Mouse (Mus musculus) adipocyte (in vitro differentiated cells): ENCODE measurements at regions not wholly inside any gene's neighbourhood (a gene's known extent, or its start where the extent isn't known, plus 50 kb on each side); places are given as distances from the start of the nearest gene placed in this dataset.

Source experiments
- DNase-seq: peaks from one replicate; pipeline ENCODE4 v3.0.0-alpha.2; 2016; ENCODE audit warnings: low spot score

DNA sequence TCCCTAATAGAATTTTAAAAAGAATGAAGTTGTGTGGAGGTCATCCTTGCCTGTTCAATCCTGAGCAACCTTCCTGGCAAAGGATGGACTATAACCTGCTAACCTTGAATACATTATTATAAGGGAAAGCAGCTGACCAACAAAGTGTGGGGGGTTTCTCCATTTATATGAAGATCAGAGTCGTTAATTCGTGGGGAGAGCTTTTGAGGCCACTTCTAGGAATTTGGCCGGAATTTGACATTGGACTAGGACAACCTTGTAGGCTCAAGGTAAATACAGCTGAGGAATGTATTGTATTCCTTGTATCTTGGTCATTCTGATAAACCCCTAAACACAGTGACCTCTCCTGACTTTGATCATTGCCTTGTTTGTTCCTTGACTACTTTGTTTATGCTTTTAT is 56.9 kb downstream of the Klf4 start:
- no peak for DNase-seq

DNA sequence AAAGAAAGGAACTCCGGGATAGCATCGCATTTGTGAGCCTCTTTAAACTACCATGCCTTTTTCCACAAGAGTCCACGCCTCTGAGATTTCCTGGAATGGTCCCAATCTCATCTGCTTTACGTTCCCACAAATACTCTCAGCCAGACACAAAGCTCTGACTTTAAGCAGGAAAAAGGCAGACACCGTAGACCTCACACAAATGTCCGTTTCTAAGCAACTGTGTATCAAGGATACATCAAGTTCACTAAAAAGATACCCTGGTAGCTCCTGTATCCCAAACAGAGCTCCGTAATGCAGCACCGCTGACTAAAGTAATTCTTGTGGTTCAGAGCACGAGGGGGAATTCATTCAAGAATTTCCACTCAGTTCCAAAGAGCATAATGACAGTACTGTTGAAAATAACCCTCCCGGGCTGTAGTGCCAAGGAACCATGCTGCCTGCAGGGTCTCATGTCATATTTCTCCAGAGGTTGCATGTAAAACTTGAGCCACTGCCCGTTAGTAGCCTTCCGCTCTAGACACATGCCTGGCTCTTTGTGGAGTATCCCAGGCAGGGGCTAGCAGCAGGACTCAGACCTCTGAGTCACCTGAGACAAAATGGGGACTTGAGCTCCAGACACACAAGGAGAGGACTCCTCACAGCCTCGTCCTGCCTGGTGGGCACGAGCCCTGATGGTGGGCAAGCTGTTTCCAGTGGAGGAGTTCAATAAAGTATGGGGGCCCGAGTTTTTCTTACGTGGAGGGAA is 58.0 kb downstream of the Klf4 start:
- no peak for DNase-seq

DNA sequence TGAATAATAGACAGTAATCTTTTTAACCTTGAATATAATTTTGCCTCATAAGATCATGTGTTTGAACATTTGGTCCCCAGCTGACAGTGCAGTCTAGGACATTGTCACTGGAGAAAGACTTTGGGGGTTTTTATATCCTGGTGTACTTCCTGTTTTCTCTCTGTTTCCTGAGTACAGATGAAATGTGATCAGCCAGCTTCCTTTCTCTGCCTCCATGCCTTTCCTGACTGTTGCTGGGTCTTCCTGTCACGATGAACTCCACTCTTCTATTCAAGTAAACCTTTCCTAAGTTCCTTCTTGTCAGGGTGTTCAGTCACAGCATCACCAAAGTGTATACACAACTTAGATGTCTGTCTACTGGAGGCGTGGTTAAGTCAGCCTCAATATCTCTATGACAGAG is 59.6 kb downstream of the Klf4 start:
- no peak for DNase-seq

DNA sequence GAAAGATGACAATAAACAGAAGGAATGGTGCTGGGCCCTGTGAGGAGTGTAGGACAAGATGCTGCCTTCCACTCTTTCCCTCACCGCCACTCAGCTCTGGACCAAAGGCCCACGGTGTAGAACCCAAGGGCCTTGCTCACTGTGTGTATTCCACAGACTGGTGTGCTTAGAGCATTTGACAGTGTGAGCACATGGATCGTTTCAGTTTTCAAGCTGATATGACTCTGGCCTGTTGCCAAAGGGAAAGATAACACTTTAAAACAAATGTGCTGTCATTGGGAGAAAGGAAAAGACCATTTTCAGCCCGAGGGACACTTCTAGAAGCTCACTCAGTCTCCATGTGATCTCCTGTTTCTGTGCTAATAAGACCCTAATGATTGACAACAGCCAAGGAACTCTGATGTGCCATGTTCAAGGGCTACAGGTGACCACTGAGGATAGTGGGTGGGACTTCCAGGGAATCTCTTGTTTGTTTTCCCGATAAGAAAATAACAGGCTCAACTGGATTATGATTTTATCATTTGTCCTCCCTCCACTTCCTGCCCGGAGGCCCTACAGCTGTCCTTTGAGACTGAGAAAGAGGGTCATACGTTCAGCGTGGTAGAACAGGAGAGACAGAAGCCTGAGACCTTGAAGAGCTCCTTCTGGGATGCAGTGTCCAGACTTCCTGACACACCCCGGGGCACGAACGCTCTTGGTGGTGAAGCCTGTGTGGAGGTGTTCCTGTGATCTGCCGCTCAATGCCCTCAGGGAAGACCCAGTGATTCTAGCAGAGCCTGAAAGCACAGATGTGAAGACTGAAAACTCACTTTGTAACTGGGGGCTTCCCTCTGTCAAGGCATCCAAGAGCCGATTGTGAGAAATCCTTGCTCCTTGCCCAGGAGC is 61.2 kb downstream of the Klf4 start:
- DNase-seq = no peak

DNA sequence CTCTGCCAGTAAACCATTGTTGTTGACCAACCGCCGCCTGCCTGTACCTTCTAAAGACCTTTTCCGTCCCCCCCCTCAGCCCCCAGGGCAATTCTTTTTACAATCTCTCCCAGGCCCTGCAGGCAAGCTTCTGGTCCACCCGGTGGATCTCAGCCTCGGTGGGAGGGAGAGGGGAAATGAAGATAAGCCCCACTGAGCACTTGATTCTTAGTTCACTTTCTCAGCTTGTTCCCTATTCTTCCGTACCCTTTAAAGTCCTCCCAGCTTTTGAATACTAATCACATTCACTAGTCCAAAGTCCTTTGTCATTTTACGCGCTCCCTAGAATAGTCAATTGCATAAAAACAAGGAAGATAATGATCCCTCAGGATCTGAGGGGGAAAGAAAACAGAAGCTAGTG is 68.1 kb downstream of the Klf4 start:
- DNase-seq = no peak

DNA sequence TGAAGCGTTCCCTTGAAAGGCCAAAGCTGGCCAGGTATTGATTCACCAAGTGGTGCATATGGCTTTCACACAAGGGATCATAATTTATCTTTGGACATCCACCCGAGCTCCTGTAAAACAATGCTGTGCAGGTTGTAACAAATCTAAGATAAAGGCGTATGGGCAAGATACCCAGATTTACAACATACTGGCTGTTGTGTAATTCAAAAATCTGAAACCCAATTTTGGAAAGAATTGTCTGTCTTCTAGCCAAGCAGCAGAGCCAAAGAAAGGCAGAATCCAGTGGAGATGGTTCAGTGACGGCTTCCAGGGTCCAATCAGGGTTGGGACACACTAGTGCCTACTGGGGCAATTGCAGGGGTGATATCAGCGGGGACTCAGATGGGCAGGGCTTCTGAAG is 70.3 kb downstream of the Klf4 start:
- DNase-seq = peak; percentile 54

DNA sequence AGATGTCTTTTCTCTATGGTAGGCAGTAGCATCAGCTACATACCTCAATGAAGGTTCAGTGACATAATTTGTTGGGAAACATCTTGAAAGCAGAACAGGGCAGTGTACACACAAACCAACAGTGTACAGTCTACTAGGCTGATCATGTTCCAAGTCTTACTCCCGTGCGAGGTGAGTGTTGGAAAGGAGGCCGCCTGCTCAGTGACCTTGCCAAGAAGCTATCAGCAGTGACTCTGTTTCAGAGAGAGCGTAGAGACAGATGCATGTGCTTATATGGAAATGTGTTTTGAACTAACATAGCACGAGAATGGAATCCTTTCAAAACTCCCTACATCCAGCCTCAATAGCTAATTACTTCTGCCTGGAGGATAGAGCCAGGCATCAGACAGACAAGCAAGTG is 78.4 kb downstream of the Klf4 start:
- DNase-seq = no peak

DNA sequence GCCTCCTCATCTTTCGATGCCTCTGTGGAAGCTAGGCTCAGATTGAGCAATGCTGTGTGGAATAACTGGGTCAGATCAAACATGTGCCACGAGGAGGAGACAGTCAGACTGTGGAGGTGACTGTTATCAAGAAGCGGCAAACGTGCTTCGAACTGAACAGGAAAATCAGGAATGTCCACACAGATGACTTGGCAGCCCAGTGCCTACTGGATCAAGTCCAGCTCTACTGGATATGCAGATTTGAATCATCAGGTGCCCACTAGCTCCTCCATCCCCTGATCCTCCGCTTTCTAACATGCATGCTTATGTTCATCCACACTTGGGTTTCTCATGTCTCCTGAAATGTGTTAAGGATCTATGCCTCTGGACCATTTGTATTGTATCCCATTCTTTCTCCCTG is 79.7 kb downstream of the Klf4 start:
- no peak for DNase-seq

DNA sequence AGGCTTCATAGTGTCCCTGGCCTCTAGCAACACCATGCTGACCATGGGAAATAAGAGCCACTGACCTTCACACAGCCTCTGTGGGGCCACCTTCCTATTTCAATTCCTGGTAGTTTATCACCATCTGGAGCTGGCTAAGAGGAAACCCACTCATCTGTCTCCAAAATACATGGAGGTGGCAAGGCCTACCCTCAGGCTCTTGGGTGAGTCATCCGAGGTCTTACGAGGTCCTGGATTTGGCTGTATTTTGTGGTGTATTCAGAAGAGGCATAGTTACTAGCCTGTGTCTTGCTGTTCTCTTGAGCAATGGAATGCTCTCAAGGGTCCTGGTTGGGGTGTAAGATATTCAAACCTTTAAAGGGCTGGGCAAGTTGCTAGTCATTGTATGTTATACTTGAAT is 80.6 kb downstream of the Klf4 start:
- DNase-seq = no peak

DNA sequence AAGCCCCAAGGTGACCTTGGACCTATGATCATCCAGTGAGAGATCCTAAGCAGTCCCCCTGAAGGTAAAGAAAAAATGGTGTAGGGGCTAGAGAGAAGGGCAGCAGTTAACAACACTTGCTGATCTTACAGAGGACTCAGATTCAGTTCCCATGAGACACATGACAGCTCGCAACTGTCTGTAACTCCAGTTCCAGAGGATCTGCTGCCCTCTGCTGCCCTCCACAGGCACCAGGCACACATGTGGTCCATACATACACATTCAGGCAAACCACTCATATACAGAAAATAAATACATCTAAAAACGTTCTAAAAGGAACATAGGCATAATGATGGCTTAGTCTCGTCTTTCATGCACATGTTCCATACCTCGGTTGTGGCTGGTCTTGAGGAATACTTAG is 81.2 kb downstream of the Klf4 start:
- DNase-seq = no peak

DNA sequence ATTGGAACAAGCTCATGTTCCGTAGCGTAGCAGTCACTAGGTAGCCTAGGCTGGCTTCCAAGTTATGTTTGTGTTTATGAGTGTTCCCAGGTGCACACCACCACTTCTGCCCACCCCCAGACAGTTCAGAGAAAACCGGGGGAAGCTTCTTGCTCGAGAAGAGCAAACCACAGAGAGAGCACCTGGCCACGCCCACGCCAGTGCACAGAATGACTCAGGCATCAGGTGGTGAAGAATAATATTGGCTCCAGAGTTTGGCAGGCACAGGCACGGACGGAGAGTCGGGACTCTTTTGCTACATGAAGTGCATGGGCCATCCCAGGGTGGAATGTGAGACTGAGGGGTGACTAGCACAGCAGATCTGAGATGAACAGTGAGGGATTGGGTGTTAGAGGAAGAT is 88.8 kb downstream of the Klf4 start:
- DNase-seq = no peak

DNA sequence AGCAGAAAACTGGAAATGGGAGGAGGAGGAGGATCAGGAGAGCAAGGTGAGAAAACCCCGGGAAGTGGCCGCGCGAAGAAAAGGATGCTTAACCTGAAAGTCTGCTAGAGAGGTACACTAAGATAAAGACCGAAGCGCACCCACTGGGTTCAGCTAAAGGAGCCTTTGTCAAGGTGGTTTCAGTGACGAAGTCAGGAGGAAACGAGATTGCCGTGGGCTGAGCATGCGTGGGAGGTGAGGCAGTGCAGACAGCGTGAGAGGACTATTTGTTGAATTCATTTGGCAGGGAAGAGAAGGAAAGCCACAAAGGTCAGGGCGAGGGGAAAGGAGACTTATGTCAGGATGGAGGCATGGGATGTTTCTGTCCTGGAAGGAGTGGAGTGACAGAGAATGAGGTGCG is 90.2 kb downstream of the Klf4 start:
- no peak for DNase-seq
